Mouse (Mus musculus) Patski (cell line): Measurements from ENCODE around the gene Hoxa10. TPM values are rescaled to one million over a fixed set of nuclear protein-coding genes. Genes with fewer than 3 reads are reported as not detected.

ENCODE experiments used
- ATAC-seq: fragments of 100-300 bp; one replicate; pipeline ENCODE4 v1.8.0; 2021
- CTCF ChIA-PET: fragments of 350-600 bp; sonication (Branson Sonifier 250); formaldehyde crosslinking; loops from one replicate; lab custom pipeline; 2022; ENCODE audit warnings: inconsistent platforms; lab: Charles Lee
- POLR2A ChIA-PET: fragments of 350-600 bp; sonication (Branson Sonifier 250); formaldehyde crosslinking; loops from one replicate; lab custom pipeline; 2022; ENCODE audit warnings: antibody characterized with exemption, inconsistent platforms; lab: Charles Lee
- DNase-seq: peaks from one replicate; pipeline ENCODE4 v3.0.0-alpha.2; 2011; ENCODE audit warnings: low read depth, low spot score
- H3K27me3 ChIP-seq: fragments of 371-371 bp; one replicate; pipeline ENCODE4 v1.5.1; 2021
- CTCF ChIP-seq: fragments of 100-300 bp; IDR thresholded peaks from one replicate; pipeline ENCODE4 v1.5.1; 2021
- in situ Hi-C: fragments of 300-500 bp; cut with MboI; formaldehyde crosslinking; loops from 3 replicates; pipeline ENCODE4 v1.11.1; 2018; ENCODE audit warnings: low pct_unique_long_range_greater_than_20kb, mixed read lengths
- polyA plus RNA-seq: library from polyadenylated mRNA; unstranded; gene quantifications from one replicate; pipeline ENCODE4 v1.2.3, GENCODE M21; 2021

The Hoxa10 gene
- polyA plus RNA-seq, 1 experiment from 2014 or later, result 104 TPM

- H3K27me3 ChIP-seq, result no peaks in the 10 kb centered on the region
- no peak for ATAC-seq
- CTCF ChIA-PET, result interaction anchor here (4.4 kb wide), 1 partner anchor 9 kb away, joined by 27 read pairs; no protein-coding TSS in a partner anchor
- POLR2A ChIA-PET, result interaction anchor here (0.9 to 21.2 kb wide), 3 partner anchors 9 to 25 kb away, joined by 4 to 778 read pairs (median 6); partner anchors contain the start of genes Gm28308, Hoxa3, Hoxa6 and Hoxa7
- no peak for DNase-seq
- in situ Hi-C loops, result loop anchor here (25.0 kb wide), 1 partner anchor 1261 kb away; no protein-coding TSS in a partner anchor
- no peak for TF ChIP-seq CTCF
These were observed 7.3 kb upstream of the Hoxa10 start for GRCm38 (mm10) chr6:52247766-52248637.

- no peak for TF ChIP-seq CTCF
- DNase-seq, result no peak
- in situ Hi-C loops, result loop anchor here (25.0 kb wide), 1 partner anchor 1260 kb away; no protein-coding TSS in a partner anchor
- CTCF ChIA-PET, result interaction anchor here (1.3 to 4.4 kb wide), 3 partner anchors 10 to 69 kb away, joined by 4 to 27 read pairs (median 5); partner anchors contain the start of gene 5730596B20Rik
- H3K27me3 ChIP-seq, result no peaks in the 10 kb centered on the region
- peak; percentile 2 for ATAC-seq
- POLR2A ChIA-PET, result interaction anchor here (0.6 to 21.2 kb wide), 5 partner anchors 8 to 590 kb away, joined by 5 to 778 read pairs (median 6); partner anchors contain the start of genes 5730596B20Rik, Gm28308, Hoxa3 and Hoxa6
These were observed 6.3 kb upstream of the Hoxa10 start for GRCm38 (mm10) chr6:52246916-52247315.

GRCm38 (mm10) chr6:52246403-52246803 is 5.7 kb upstream of the Hoxa10 start:
- no peaks in the 10 kb centered on the region for H3K27me3 ChIP-seq
- CTCF ChIA-PET, result interaction anchor here (1.3 to 4.4 kb wide), 3 partner anchors 10 to 69 kb away, joined by 4 to 27 read pairs (median 5); partner anchors contain the start of gene 5730596B20Rik
- DNase-seq (no peak), ATAC-seq (peak; percentile 56)
- in situ Hi-C loops, result loop anchor here (25.0 kb wide), 1 partner anchor 1259 kb away; no protein-coding TSS in a partner anchor
- POLR2A ChIA-PET, result interaction anchor here (0.6 to 21.2 kb wide), 7 partner anchors 8 to 591 kb away, joined by 4 to 778 read pairs (median 6); partner anchors contain the start of genes 5730596B20Rik, Gm28308, Hoxa13 and Hoxa3
- TF ChIP-seq CTCF, result no peak

- in situ Hi-C loops, result loop anchor here (25.0 kb wide), 1 partner anchor 1258 kb away; no protein-coding TSS in a partner anchor
- no peak for TF ChIP-seq CTCF
- ChIA-PET POLR2A (interaction anchor here (1.1 to 21.2 kb wide), 6 partner anchors 11 to 73 kb away, joined by 4 to 778 read pairs (median 9); partner anchors contain the start of genes 5730596B20Rik, Gm28308, Hoxa13 and Hoxa3), CTCF (interaction anchor here (1.0 to 4.4 kb wide), 6 partner anchors 10 to 68 kb away, joined by 4 to 27 read pairs (median 5); partner anchors contain the start of genes 5730596B20Rik and Hoxa9)
- ATAC-seq (peak; percentile 22), DNase-seq (no peak)
- no peaks in the 10 kb centered on the region for H3K27me3 ChIP-seq
These were observed 5.1 kb upstream of the Hoxa10 start, which contains the start of gene Hoxa11 for GRCm38 (mm10) chr6:52245757-52246142. Gene Hoxa11 (minus strand): TSS chr6:52245810.

- POLR2A ChIA-PET, result interaction anchor here (0.6 to 21.2 kb wide), 7 partner anchors 11 to 72 kb away, joined by 3 to 778 read pairs (median 8); partner anchors contain the start of genes 5730596B20Rik, Gm28308, Hoxa13 and Hoxa3
- no peak for ATAC-seq
- no peak for TF ChIP-seq CTCF
- no peaks in the 10 kb centered on the region for H3K27me3 ChIP-seq
- in situ Hi-C loops, result loop anchor here (25.0 kb wide), 1 partner anchor 1258 kb away; no protein-coding TSS in a partner anchor
- no peak for DNase-seq
- CTCF ChIA-PET, result interaction anchor here (1.0 to 4.4 kb wide), 6 partner anchors 9 to 68 kb away, joined by 4 to 27 read pairs (median 5); partner anchors contain the start of genes 5730596B20Rik and Hoxa9
These were observed 4.5 kb upstream of the Hoxa10 start for GRCm38 (mm10) chr6:52245040-52245756.

GRCm38 (mm10) chr6:52244471-52245039 is 3.9 kb upstream of the Hoxa10 start:
- in situ Hi-C loops, result loop anchor here (25.0 kb wide), 1 partner anchor 1257 kb away; no protein-coding TSS in a partner anchor
- H3K27me3 ChIP-seq, result no peaks in the 10 kb centered on the region
- no peak for ATAC-seq
- no peak for TF ChIP-seq CTCF
- ChIA-PET CTCF (interaction anchor here (1.0 to 4.4 kb wide), 3 partner anchors 9 to 33 kb away, joined by 5 to 27 read pairs (median 6); no protein-coding TSS in a partner anchor), POLR2A (interaction anchor here (0.6 to 21.2 kb wide), 5 partner anchors 12 to 710 kb away, joined by 3 to 778 read pairs (median 3); partner anchors contain the start of genes Gm28308, Hoxa3, Hoxa6 and Hoxa7)
- no peak for DNase-seq

GRCm38 (mm10) chr6:52243681-52244121 is 3.0 kb upstream of the Hoxa10 start:
- in situ Hi-C loops, result loop anchor here (25.0 kb wide), 1 partner anchor 1256 kb away; no protein-coding TSS in a partner anchor
- TF ChIP-seq CTCF, result no peak
- ATAC-seq, result no peak
- POLR2A ChIA-PET, result interaction anchor here (21.2 kb wide), 1 partner anchor 21 kb away, joined by 778 read pairs; the partner anchor contains the start of genes Gm28308, Hoxa3, Hoxa6 and Hoxa7
- H3K27me3 ChIP-seq, result no peaks in the 10 kb centered on the region
- CTCF ChIA-PET, result interaction anchor here (0.7 to 1.1 kb wide), 2 partner anchors 14 to 20 kb away, joined by 3 to 4 read pairs; no protein-coding TSS in a partner anchor
- no peak for DNase-seq

GRCm38 (mm10) chr6:52242801-52243332 is 2.2 kb upstream of the Hoxa10 start:
- no peak for TF ChIP-seq CTCF

More at GRCm38 (mm10) chr6:52242801-52243332, 2.2 kb upstream of the Hoxa10 start:
- in situ Hi-C loops, result loop anchor here (25.0 kb wide), 1 partner anchor 1256 kb away; no protein-coding TSS in a partner anchor
- no peaks in the 10 kb centered on the region for H3K27me3 ChIP-seq
- ChIA-PET CTCF (interaction anchor here (1.1 kb wide), 2 partner anchors 11 to 20 kb away, joined by 4 to 6 read pairs; no protein-coding TSS in a partner anchor), POLR2A (interaction anchor here (21.2 to 37.4 kb wide), 2 partner anchors 20 to 65 kb away, joined by 378 to 778 read pairs; partner anchors contain the start of genes 5730596B20Rik, Gm28308, Hoxa3 and Hoxa6)
- DNase-seq (no peak), ATAC-seq (no peak)
